Mouse (Mus musculus) olfactory bulb, adult 2 months (tissue): Measurements from ENCODE around the gene Tpcn1.

Experiments used
- CTCF ChIP-seq: fragments of 200-500 bp; IDR thresholded peaks from 2 replicates; pipeline ENCODE4 v1.5.1; 2012; ENCODE audit warnings: low read depth, mild to moderate bottlenecking, low read length, moderate library complexity; ENCODE audit not compliant: insufficient read depth
- POLR2A ChIP-seq: fragments of 200-500 bp; IDR thresholded peaks from 2 replicates; pipeline ENCODE4 v1.6.1; 2012; ENCODE audit warnings: mild to moderate bottlenecking, low read depth, low read length, moderate library complexity; ENCODE audit not compliant: insufficient read depth

DNA sequence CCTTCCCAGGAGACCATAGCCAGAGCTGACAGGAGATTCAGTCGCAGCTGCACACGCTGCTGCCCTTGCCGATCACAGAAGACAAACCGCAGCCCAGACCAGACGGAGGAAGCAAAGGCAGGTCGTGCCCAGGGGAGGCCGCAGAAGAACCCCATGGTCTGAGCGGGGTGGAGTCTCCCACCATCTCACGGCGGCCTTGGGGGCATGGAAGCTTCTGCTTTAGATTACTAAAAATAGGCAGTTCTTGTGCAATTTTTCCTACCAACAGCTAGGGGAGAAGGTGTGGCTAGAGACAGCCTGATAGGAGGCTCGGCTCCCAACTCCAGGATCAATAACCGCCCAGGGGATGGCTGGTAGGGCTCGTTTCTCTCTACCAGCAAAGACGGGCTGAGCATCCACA is 29.7 kb downstream of the Tpcn1 start:
- TF ChIP-seq CTCF, result no peak
- TF ChIP-seq POLR2A, result no peak
